Mouse (Mus musculus): ENCODE data around the gene Ripor1. TPM values are rescaled to one million over a fixed set of nuclear protein-coding genes. Genes with fewer than 3 reads are reported as not detected.

The Ripor1 gene
- polyA plus RNA-seq, 1 experiment from 2014 or later = 18.6 TPM

DNA sequence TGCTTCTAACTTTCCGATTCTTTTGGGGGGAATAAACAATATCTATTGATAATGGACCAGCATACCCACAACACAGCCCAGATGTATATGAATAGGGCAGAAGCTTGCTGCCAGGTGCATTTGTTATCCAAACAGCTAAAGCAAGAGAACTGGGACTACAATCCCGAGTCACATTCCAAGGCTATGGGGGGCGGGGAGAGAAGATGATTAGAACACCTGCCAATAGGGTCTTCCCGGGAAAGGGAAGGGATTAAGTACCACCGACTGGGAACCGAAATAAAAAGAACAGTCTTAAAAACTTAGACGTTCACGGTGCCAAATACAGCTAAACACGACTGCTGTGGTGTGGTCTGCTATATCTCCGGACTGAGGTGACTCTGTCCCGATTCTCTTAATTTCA, 30.4 kb downstream of the Ripor1 start:
- peak overlapping the region; percentile 100 for H3K9ac ChIP-seq
- H3K4me3 ChIP-seq = peak overlapping the region; percentile 88
- no peaks in the 10 kb centered on the region for H3K9me3 ChIP-seq
- H3K36me3 ChIP-seq = no peaks in the 10 kb centered on the region
- H3K4me2 ChIP-seq = peak overlapping the region; percentile 82
- no peaks in the 10 kb centered on the region for H3K27me3 ChIP-seq
- peaks cover 25% of the 10 kb centered on the region for H3K4me1 ChIP-seq
- no peak for ATAC-seq (ENCODE audit: insufficient number of reproducible peaks, insufficient read depth, low FRiP score, low TSS enrichment, low read depth)
- peak overlapping the region; percentile 100 for H3K27ac ChIP-seq
- 4% methylated on average over 11 of the region's 11 CpGs for WGBS

DNA sequence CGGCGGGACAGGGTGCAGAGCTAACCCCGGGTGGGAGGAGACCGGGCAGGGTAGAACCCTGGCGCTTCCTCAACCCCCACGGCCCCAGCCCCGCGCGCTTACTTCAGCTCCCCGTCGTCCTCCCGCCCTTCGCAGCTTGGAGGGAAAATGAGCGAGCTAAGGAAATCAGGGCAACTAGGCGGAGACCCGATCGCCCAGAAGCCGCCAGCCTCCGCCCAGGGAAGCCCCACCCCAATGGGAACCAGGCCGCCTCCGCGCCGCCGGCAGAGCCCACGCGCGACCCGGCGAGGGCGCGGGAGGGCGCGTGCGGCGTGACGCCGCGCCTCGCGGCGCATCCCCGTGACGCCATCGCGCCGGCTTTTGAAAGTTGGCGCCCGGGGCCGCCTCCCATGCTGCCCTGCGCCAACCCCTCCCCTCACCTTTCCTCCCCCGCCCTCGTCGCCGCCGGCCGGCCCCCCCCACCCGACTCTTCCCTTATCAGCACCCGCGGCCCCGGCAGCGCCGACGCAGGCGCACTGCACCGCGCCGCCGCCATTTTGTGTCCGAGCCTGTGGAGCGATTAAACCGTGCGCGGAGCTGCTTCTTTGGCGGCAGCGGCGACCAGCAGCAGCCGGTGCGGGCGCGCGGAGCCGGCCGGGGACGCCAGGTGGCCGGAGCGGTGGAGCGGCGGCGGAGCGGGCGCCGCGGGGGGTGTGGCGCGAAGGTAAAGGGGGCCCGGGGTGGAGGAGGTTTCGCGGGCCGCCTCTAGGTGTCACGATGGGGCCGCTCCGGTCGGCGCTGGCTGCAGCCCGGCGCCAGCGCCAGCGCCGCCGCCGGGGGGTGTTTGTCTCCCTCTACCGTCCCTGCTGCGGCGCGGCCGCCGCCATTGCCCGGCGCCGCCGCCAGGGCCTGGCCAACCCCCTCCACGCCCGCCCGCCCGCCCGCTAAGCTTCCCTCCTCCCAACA, 31.2 kb downstream of the Ripor1 start, which contains the start of gene Ctcf:
Gene Ctcf (plus strand): TSS at position 551 of the 945 bp plus-strand sequence.
- Histone ChIP-seq H3K36me3 (no peaks in the 10 kb centered on the region), H3K27me3 (no peaks in the 10 kb centered on the region)
- WGBS = under 1% methylated on average over 120 of the region's 126 CpGs

DNA sequence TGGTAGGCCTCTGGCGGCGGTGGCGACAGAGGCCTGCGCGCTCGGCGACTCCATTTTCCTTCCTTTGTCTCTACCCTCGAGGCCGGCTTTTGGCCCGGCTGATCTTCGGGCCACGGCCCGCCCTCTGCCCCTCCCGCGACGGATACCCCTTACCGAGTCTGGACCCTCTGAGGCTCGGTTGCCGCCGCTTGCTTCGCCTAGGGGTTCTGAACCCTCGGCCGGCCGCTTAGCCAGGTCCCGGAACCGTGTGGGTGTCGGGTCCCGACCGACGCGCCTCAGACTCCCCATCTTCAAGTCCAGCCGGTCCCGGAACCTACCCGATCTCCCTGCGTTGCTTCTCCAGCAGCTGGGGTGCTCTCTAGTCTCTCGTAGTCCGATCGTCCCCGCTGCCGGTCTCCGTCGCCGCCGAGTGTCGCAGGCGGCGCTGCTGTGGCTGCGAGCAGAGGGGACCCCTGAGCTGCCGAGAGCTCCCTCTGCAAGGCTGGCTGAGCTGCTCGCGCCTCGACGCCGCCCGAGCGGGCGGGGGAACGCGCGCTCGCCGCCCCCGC, 32.0 kb downstream of the Ripor1 start, which contains the start of gene Agrp:
Gene Agrp (minus strand): TSS at position 431 of the 548 bp plus-strand sequence.
- H3K9me3 ChIP-seq = no peaks in the 10 kb centered on the region
- H3K27me3 ChIP-seq = no peaks in the 10 kb centered on the region
- peaks cover 27% of the 10 kb centered on the region for H3K4me1 ChIP-seq
- ATAC-seq (ENCODE audit: insufficient number of reproducible peaks, insufficient read depth, low FRiP score, low TSS enrichment, low read depth) = peak; percentile 33; the same call in 1 of the 2 replicates
- peak within 1 kb of the TSS; percentile 82 for H3K4me2 ChIP-seq
- H3K4me3 ChIP-seq = peak within 1 kb of the TSS; percentile 88
- WGBS = under 1% methylated on average over 60 of the region's 63 CpGs
- peak within 1 kb of the TSS; percentile 100 for H3K9ac ChIP-seq
- H3K27ac ChIP-seq = peak within 1 kb of the TSS; percentile 100
- H3K36me3 ChIP-seq = no peaks in the 10 kb centered on the region

More for the DNA sequence above, 31.2 kb downstream of the Ripor1 start, which contains the start of gene Ctcf:
- H3K9me3 ChIP-seq = no peaks in the 10 kb centered on the region
- peak within 1 kb of the TSS; percentile 82 for H3K4me2 ChIP-seq
- ATAC-seq (ENCODE audit: insufficient number of reproducible peaks, insufficient read depth, low FRiP score, low TSS enrichment, low read depth) = peak; percentile 91
- H3K4me3 ChIP-seq = peak within 1 kb of the TSS; percentile 88
- H3K9ac ChIP-seq = peak within 1 kb of the TSS; percentile 100
- H3K27ac ChIP-seq = peak within 1 kb of the TSS; percentile 100
- H3K4me1 ChIP-seq = peaks cover 27% of the 10 kb centered on the region

DNA sequence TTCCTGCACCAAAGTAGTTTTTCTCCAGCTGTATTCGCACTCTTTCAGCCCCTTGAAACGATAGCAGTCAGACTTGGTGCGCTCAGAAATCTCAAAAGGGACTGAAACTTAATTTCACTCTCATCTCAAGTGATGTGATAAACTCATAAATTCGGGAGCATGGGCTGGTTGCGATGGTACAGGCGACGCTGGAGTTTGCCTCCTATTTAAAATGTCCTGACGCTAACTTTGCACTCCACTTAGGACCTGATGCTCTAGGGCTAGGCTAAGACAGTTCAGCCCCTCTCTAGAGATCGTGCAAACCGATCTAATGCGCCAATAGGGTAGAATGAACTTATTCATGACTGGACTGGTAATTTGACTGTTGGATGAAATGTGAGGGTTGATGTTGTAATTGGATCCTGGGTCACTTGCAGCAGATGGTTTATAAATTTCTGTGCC, 32.6 kb downstream of the Ripor1 start:
- WGBS = under 1% methylated on average over 11 of the region's 11 CpGs
- peak overlapping the region; percentile 100 for H3K27ac ChIP-seq
- peaks cover 27% of the 10 kb centered on the region for H3K4me1 ChIP-seq
- peak overlapping the region; percentile 100 for H3K9ac ChIP-seq
- peak overlapping the region; percentile 82 for H3K4me2 ChIP-seq
- no peak for ATAC-seq (ENCODE audit: insufficient number of reproducible peaks, insufficient read depth, low FRiP score, low TSS enrichment, low read depth)
- no peaks in the 10 kb centered on the region for H3K27me3 ChIP-seq
- no peaks in the 10 kb centered on the region for H3K36me3 ChIP-seq
- H3K9me3 ChIP-seq = no peaks in the 10 kb centered on the region
- H3K4me3 ChIP-seq = peak overlapping the region; percentile 88

GRCm38 (mm10) chr8:105638510-105638909, 33.5 kb downstream of the Ripor1 start:
- Histone ChIP-seq H3K27me3 (no peaks in the 10 kb centered on the region), H3K4me3 (peak overlapping the region; percentile 88; the same call in 1 of the 2 replicates), H3K4me1 (peaks cover 27% of the 10 kb centered on the region), H3K9me3 (no peaks in the 10 kb centered on the region), H3K27ac (no peak overlapping the region), H3K36me3 (peaks cover 2% of the 10 kb centered on the region), H3K9ac (peak overlapping the region; percentile 54; the same call in 1 of the 2 replicates), H3K4me2 (peak overlapping the region; percentile 82)
- WGBS = 87% methylated on average over 4 of the region's 4 CpGs
- ATAC-seq (ENCODE audit: insufficient number of reproducible peaks, insufficient read depth, low FRiP score, low TSS enrichment, low read depth) = no peak

GRCm38 (mm10) chr8:105639835-105640234, 34.8 kb downstream of the Ripor1 start:
- H3K27me3 ChIP-seq = no peaks in the 10 kb centered on the region
- no peak for ATAC-seq (ENCODE audit: insufficient number of reproducible peaks, insufficient read depth, low FRiP score, low TSS enrichment, low read depth)
- no peaks in the 10 kb centered on the region for H3K9me3 ChIP-seq
- 92% methylated on average over 1 of the region's 1 CpGs for WGBS
- H3K4me3 ChIP-seq = no peak overlapping the region
- H3K4me1 ChIP-seq = peaks cover 25% of the 10 kb centered on the region
- H3K27ac ChIP-seq = no peak overlapping the region
- no peak overlapping the region for H3K4me2 ChIP-seq
- no peak overlapping the region for H3K9ac ChIP-seq
- peaks cover 12% of the 10 kb centered on the region for H3K36me3 ChIP-seq

DNA sequence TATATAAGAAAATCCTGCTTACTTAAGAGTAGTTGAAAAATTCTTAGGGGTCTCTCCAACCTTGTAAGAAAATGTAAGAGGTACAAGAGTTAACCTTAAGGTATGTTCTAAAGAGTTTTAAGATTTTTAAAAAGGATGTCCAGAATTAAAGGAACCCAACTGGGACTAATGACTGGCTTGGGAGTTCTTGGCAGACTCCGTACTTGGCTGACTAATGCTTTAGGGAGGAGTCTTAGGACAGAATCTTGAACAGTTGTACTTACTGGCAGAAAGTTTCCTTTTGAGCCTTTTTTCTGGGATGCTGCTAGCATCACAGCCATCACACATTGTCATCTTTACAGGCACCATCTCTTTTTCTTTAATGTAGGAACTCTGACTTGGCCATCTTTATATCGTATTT, 35.5 kb downstream of the Ripor1 start:
- Histone ChIP-seq H3K4me1 (peaks cover 18% of the 10 kb centered on the region), H3K9ac (no peak overlapping the region), H3K4me3 (no peak overlapping the region), H3K4me2 (no peak overlapping the region), H3K27me3 (no peaks in the 10 kb centered on the region), H3K36me3 (peaks cover 19% of the 10 kb centered on the region), H3K27ac (no peak overlapping the region), H3K9me3 (no peaks in the 10 kb centered on the region)
- ATAC-seq (ENCODE audit: insufficient number of reproducible peaks, insufficient read depth, low FRiP score, low TSS enrichment, low read depth) = no peak
- 84% methylated on average over 2 of the region's 2 CpGs for WGBS

- Histone ChIP-seq H3K4me1 (0 out of 2 replicates have a peak, but pooled peaks cover 3% of the 10 kb centered on the region), H3K4me2 (no peak overlapping the region), H3K27ac (no peak overlapping the region), H3K9ac (no peak overlapping the region), H3K9me3 (no peaks in the 10 kb centered on the region), H3K4me3 (no peak overlapping the region), H3K27me3 (no peaks in the 10 kb centered on the region), H3K36me3 (peaks cover 49% of the 10 kb centered on the region)
- 100% methylated on average over 1 of the region's 1 CpGs for WGBS
- no peak for ATAC-seq (ENCODE audit: insufficient number of reproducible peaks, insufficient read depth, low FRiP score, low TSS enrichment, low read depth)
These were observed 40.1 kb downstream of the Ripor1 start for GRCm38 (mm10) chr8:105645205-105645604.

DNA sequence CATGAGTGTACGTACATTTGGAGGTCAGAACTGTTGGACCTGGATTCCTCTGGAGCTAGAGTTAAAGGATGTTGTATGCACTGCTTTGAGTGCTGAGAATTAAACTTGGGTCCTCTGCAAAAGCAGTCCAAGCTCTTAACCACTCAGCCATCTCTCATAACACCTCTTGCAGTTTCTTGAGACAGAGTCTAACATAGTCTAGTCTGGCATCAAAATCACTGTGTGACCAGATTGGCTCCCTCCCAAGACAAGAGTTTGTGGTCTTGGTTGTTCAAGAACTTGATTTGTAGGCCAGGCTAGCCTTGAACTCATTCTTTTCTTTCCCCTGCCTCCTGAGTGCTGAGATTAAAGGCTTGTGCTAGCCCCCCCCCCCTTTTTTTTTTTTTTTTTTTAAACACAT, 43.9 kb downstream of the Ripor1 start:
- ATAC-seq (ENCODE audit: insufficient number of reproducible peaks, insufficient read depth, low FRiP score, low TSS enrichment, low read depth) = no peak
- WGBS = 90% methylated on average over 1 of the region's 1 CpGs
- H3K36me3 ChIP-seq = peaks cover 67% of the 10 kb centered on the region

DNA sequence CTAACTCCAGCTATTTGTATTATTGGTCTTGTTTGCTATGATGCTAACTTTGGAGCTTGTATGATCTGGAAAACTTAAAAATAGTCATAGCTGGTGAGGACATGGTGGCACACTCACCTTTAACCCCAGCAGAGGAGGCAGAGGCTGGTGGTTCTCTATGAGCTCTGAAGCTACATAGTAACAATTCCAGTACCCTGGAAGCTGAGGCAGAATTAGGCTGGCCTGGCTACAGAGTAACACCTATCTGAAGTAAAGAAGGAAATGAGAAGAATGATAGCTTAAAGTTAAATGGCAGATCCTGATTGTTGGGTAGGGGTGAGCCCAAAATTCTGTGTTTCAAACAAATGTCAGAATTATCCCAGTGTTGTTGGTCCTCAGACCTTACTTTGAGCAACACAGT, 52.6 kb downstream of the Ripor1 start:
- Histone ChIP-seq H3K4me3 (no peak overlapping the region), H3K9me3 (no peaks in the 10 kb centered on the region), H3K4me1 (no peaks in the 10 kb centered on the region), H3K27ac (no peak overlapping the region), H3K4me2 (no peak overlapping the region), H3K27me3 (no peaks in the 10 kb centered on the region), H3K36me3 (peaks cover 20% of the 10 kb centered on the region), H3K9ac (no peak overlapping the region)
- no peak for ATAC-seq (ENCODE audit: insufficient number of reproducible peaks, insufficient read depth, low FRiP score, low TSS enrichment, low read depth)

More for the DNA sequence above, 43.9 kb downstream of the Ripor1 start:
- Histone ChIP-seq H3K27me3 (no peaks in the 10 kb centered on the region), H3K4me2 (no peak overlapping the region), H3K9ac (no peak overlapping the region), H3K9me3 (no peaks in the 10 kb centered on the region), H3K27ac (no peak overlapping the region), H3K4me1 (no peaks in the 10 kb centered on the region), H3K4me3 (no peak overlapping the region)

- H3K4me3 ChIP-seq = no peak overlapping the region
- H3K27me3 ChIP-seq = no peaks in the 10 kb centered on the region
- no peak overlapping the region for H3K27ac ChIP-seq
- no peak for ATAC-seq (ENCODE audit: insufficient number of reproducible peaks, insufficient read depth, low FRiP score, low TSS enrichment, low read depth)
- WGBS = 75% methylated on average over 3 of the region's 3 CpGs
- H3K36me3 ChIP-seq = peaks cover 31% of the 10 kb centered on the region
- no peak overlapping the region for H3K4me2 ChIP-seq
- no peak overlapping the region for H3K9ac ChIP-seq
- no peaks in the 10 kb centered on the region for H3K4me1 ChIP-seq
- H3K9me3 ChIP-seq = no peaks in the 10 kb centered on the region
These were observed 56.1 kb downstream of the Ripor1 start for GRCm38 (mm10) chr8:105661167-105661566.

Data from embryonic facial prominence, embryonic 13.5 days (tissue).